Mouse (Mus musculus) thymus, adult 2 months (tissue): ENCODE data around the gene Arhgef18. TPM values are rescaled to one million over a fixed set of nuclear protein-coding genes. Genes with fewer than 3 reads are reported as not detected.

Source experiments
- DNase-seq: peaks from one replicate; pipeline ENCODE4 v3.0.0; 2021
- H3K27ac ChIP-seq: fragments of 200-500 bp; 2 replicates; pipeline ENCODE4 v1.5.1; 2012; ENCODE audit warnings: low read length, control low read depth; ENCODE audit not compliant: control insufficient read depth, insufficient read depth
- H3K27me3 ChIP-seq: fragments of 200-500 bp; 2 replicates; pipeline ENCODE4 v1.6.1; 2012; ENCODE audit warnings: mild to moderate bottlenecking, low read length, moderate library complexity, mixed read lengths; ENCODE audit not compliant: control insufficient read depth, insufficient read depth
- H3K36me3 ChIP-seq: fragments of 200-500 bp; 2 replicates; pipeline ENCODE4 v1.6.1; 2012; ENCODE audit warnings: mild to moderate bottlenecking, low read length, moderate library complexity; ENCODE audit not compliant: control insufficient read depth, insufficient read depth
- H3K4me1 ChIP-seq: fragments of 200-500 bp; replicated peaks from 2 replicates; pipeline ENCODE4 v1.6.1; 2012; ENCODE audit warnings: low read length; ENCODE audit not compliant: control insufficient read depth, insufficient read depth
- H3K4me3 ChIP-seq: fragments of 200-500 bp; 2 replicates; pipeline ENCODE4 v1.5.1; 2012; ENCODE audit warnings: mild to moderate bottlenecking, low read length, control low read depth, moderate library complexity; ENCODE audit not compliant: control insufficient read depth, insufficient read depth
- CTCF ChIP-seq: fragments of 200-500 bp; IDR thresholded peaks from 2 replicates; pipeline ENCODE4 v1.5.1; 2012; ENCODE audit warnings: mild to moderate bottlenecking, control low read depth, low read length, moderate library complexity, borderline replicate concordance; ENCODE audit not compliant: control insufficient read depth, poor library complexity, insufficient read depth; ENCODE audit errors: extremely low read depth
- POLR2A ChIP-seq: fragments of 200-500 bp; IDR thresholded peaks from 2 replicates; pipeline ENCODE4 v1.6.1; 2012; ENCODE audit warnings: mild to moderate bottlenecking, low read length, control low read depth, moderate library complexity; ENCODE audit not compliant: control insufficient read depth, poor library complexity, insufficient read depth; ENCODE audit errors: extremely low read depth
- WGBS: fragments of 180-500 bp; shearing (Covaris S2); methylation state at CpG from one replicate; pipeline ENCODE4 v1.1.7; 2018; 5-methylcytosine and 5-hydroxymethylcytosine counted together
- polyA plus RNA-seq: library from polyadenylated mRNA; depleted of rRNA; stranded (reverse); fragments of >200 nt; gene quantifications from 2 replicates; pipeline ENCODE4 v1.2.3, GENCODE M21; 2012

Arhgef18 gene
- polyA plus RNA-seq, 1 experiment = 122 TPM

- Histone ChIP-seq H3K4me1 (peaks cover 21% of the 10 kb centered on the region), H3K4me3 (peak within 1 kb of the TSS; percentile 92), H3K36me3 (no peaks in the 10 kb centered on the region), H3K27ac (peak within 1 kb of the TSS; percentile 99), H3K27me3 (no peaks in the 10 kb centered on the region)
- DNase-seq = peak; percentile 83
- WGBS = 4% methylated on average over 13 of the region's 13 CpGs
- TF ChIP-seq CTCF (no peak), POLR2A (peak; percentile 47; the same call in 1 of the 2 replicates)
Measured at GRCm38 (mm10) chr8:3353189-3353810, 39.5 kb upstream of the Arhgef18 start, which contains the start of gene A430078G23Rik. TSS of gene A430078G23Rik (plus strand) at chr8:3353415.

GRCm38 (mm10) chr8:3353811-3354442 is 38.9 kb upstream of the Arhgef18 start:
- WGBS = 2% methylated on average over 6 of the region's 6 CpGs
- Histone ChIP-seq H3K36me3 (peaks cover 4% of the 10 kb centered on the region), H3K4me1 (peaks cover 21% of the 10 kb centered on the region), H3K4me3 (peak overlapping the region; percentile 92), H3K27ac (peak overlapping the region; percentile 99), H3K27me3 (no peaks in the 10 kb centered on the region)
- TF ChIP-seq CTCF (no peak), POLR2A (no peak)
- peak; percentile 42 for DNase-seq

DNA sequence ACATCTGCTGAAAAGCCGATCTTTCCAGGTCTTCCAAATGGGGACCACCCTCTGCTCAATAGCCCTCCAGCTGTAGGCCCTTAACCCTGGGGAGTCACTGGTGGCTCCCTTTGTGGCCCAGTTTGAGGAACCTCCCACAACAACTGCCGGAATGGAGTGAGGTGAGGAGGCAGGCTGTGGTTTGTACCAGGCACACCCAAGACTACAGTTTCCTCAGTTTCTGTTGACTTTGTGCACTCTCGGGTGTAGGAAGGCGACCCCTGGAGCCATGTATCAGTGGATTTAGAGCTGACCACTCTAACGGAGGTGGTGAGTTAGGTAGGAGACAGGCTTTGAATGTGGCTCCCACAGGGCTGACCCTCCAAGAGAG is 38.4 kb upstream of the Arhgef18 start:
- Histone ChIP-seq H3K4me1 (peaks cover 21% of the 10 kb centered on the region), H3K27me3 (no peaks in the 10 kb centered on the region), H3K27ac (peak overlapping the region; percentile 99), H3K4me3 (peak overlapping the region; percentile 92), H3K36me3 (peaks cover 7% of the 10 kb centered on the region)
- peak; percentile 73 for DNase-seq
- 7% methylated on average over 5 of the region's 5 CpGs for WGBS
- TF ChIP-seq POLR2A = peak; percentile 64; the same call in 1 of the 2 replicates
- no peak for TF ChIP-seq CTCF

GRCm38 (mm10) chr8:3355586-3355985 is 37.2 kb upstream of the Arhgef18 start:
- H3K27me3 ChIP-seq = no peaks in the 10 kb centered on the region
- H3K4me3 ChIP-seq = peak overlapping the region; percentile 92
- H3K36me3 ChIP-seq = peaks cover 14% of the 10 kb centered on the region
- DNase-seq = peak; percentile 79
- WGBS = 9% methylated on average over 6 of the region's 6 CpGs
- peaks cover 21% of the 10 kb centered on the region for H3K4me1 ChIP-seq
- peak overlapping the region; percentile 99 for H3K27ac ChIP-seq
- 0 out of 2 replicates have a peak, but pooled peaks have one; percentile 35 for TF ChIP-seq POLR2A
- no peak for TF ChIP-seq CTCF

DNA sequence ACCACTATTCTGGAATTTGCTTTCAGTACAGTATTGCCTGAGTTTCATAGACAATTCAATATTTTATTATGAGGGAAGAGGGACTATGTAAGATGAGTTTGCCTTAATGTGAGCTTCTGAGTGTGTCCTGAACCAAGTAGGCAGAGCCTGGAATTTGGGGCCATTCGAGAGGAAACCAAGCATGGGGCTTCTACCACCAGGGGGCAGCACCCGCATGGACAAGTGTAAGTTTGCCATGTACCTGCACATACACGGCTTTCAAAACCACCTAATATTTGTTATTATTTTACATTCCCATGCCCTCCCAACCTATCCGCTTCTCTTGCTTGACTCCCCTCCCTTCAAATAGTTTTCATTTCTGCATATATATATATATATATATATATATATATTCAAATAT is 34.7 kb upstream of the Arhgef18 start:
- no peak overlapping the region for H3K4me3 ChIP-seq
- peak; percentile 81 for DNase-seq
- no peak for TF ChIP-seq POLR2A
- peak; percentile 39; the same call in 1 of the 2 replicates for TF ChIP-seq CTCF
- peaks cover 14% of the 10 kb centered on the region for H3K4me1 ChIP-seq
- no peaks in the 10 kb centered on the region for H3K27me3 ChIP-seq
- 32% methylated on average over 4 of the region's 4 CpGs for WGBS
- peaks cover 17% of the 10 kb centered on the region for H3K36me3 ChIP-seq
- H3K27ac ChIP-seq = no peak overlapping the region

DNA sequence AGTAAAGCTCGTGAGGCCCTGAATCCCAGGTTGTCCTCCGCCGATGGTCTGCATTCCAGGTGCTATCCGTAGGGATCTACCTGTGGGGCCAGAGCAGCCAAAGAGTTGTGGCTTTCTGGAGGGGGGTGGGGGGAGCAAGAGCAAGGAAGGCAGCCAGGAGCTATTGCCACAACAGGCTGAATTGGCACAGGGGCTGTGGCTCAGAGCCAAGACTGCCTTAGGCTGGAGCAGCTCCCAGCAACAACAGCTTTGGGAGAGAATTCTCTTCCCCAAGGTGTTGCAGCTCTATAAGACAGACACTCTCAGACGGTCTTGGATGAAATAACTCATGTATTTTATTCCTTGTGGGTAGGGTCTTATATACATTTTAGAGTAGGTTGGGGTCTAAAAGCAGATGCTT is 25.7 kb upstream of the Arhgef18 start:
- DNase-seq = no peak
- TF ChIP-seq POLR2A (no peak), CTCF (no peak)

More for the DNA sequence above, 25.7 kb upstream of the Arhgef18 start:
- WGBS = 95% methylated on average over 5 of the region's 5 CpGs
- no peak overlapping the region for H3K4me3 ChIP-seq
- H3K27ac ChIP-seq = no peak overlapping the region
- H3K36me3 ChIP-seq = peaks cover 70% of the 10 kb centered on the region
- no peaks in the 10 kb centered on the region for H3K4me1 ChIP-seq
- H3K27me3 ChIP-seq = no peaks in the 10 kb centered on the region
